Mouse (Mus musculus) ovary, adult 10 weeks (tissue): ENCODE results near the gene Zfp182. TPM values are rescaled to one million over a fixed set of nuclear protein-coding genes. Genes with fewer than 3 reads are reported as not detected.

ENCODE experiments used
- polyA plus RNA-seq: library from polyadenylated mRNA; stranded (reverse); fragments of 350-450 nt; fragmentation: Illumina TruSeq; extraction: RNeasy Lipid Tissue Mini Kit (QIAGEN cat#74804); gene quantifications from one replicate; pipeline ENCODE4 v1.2.3, GENCODE M21; 2014

Gene Zfp182
- 36.2 TPM for polyA plus RNA-seq

DNA sequence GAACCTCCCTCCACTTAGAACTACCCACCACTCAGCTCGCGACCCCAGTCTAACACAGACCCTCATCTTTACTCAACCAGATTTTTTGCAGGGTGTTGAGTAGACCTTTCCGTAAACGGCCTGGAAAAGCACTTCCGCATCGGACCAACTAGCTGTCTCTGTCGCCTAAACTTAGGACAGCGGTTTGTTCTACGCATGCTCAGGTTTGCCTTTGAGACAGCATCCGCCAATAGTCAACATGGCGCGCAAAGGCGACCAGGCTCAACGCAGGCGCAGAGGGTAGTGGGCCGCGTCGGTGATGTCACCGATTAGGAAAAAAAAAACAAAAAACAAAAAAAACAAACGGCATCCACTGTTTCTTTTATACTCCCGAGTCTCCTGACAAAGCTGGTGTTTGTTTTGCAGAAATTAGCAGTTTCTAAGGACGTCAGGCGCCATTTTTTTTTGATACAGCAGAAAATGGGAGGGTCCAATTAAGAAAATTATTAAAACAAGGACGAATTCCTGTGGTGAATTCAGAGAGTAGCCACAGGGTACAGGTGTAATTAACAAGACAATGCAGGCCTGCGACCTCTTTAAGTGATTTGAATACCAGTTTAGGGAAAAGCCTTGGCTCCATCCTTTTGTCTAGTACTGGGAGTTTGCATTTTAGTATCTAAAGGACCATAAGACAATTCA, at the start of gene Zfp182:
Gene Zfp182, minus strand, starts transcription at position 451 of the 678 bp plus-strand sequence.

DNA sequence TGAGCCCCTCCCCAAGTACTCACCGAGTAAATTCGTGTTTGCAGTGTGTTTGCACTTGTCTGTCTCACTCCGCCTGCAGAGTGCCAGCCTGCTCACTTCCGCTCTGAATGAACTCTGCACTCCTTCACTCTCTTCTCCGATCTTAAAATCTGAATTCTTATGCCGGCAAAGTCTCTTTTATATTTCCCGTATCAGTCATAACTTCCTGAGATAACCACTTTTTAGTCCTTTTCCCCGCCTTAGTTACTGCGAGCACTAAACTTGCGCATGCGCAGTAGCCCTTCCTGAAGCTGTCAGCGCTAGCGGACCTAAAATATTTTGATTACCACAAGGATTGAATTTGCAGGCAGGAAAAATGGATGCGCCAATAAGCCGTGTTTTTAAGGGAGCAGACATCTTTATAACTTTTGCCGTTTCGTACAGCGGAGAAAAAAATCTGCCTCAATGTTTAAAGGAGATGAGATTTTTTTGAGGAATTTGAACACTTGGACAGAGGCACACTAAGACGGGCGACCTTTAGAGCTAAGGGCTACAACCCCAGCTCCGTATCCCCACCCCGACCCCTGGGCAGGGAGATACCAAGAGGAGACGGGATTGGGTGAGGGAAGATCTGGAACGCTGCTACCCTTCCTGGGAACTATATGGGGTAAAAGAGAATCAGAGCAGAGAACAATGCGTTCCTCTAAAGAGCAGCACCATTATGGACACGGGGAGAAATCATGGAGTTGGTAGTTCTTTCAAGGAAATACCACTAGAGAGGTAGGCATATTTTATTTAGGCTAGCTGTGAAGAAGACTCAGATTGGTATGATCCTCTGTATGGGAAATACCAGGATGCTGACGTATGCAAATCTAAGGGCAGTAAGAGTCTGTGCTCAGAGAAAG, 27.1 kb upstream of the Zfp182 start, which contains the start of gene Zfp300:
Gene Zfp300, minus strand, starts transcription at position 545 of the 884 bp plus-strand sequence.

DNA sequence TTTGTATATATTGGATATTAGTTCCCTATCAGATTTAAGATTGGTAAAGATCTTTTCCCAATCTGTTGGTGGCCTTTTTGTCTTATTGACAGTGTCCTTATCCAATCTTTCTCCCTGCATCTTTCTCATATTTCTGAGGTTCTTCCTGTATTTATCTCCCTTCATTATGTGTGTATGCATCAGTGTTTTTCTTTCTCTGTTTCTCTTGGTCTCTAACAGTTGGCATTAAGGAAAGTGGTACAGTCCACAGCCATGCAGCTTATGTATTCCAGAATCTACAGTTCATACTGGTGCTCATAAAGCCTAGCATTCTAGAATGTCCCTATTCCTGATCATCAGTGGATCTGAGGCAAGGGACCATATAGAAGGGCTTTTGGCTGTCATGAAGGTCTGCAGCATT, 6.0 kb upstream of the Zfp182 start, which contains the start of gene Spaca5:
Gene Spaca5, plus strand, starts transcription at position 301 of the 400 bp plus-strand sequence.

Other genes with a start within 250 kb of the Zfp182 start
- 5.7 TPM for gene Timp1, start 192.2 kb downstream of the Zfp182 start, polyA plus RNA-seq
- 2.3 TPM for gene Syn1, start 141.3 kb downstream of the Zfp182 start, polyA plus RNA-seq
- gene Cfp, start 130.8 kb downstream of the Zfp182 start, polyA plus RNA-seq: 2.0 TPM
- gene Elk1, start 111.7 kb downstream of the Zfp182 start, polyA plus RNA-seq: 17.5 TPM
- 28.1 TPM for gene Uxt, start 100.3 kb downstream of the Zfp182 start, polyA plus RNA-seq
- gene Spaca5, start 6.1 kb upstream of the Zfp182 start, polyA plus RNA-seq: not detected
- 9.7 TPM for gene Zfp300, start 27.2 kb upstream of the Zfp182 start, polyA plus RNA-seq
- not detected for gene Ssxa1, start 53.5 kb upstream of the Zfp182 start, polyA plus RNA-seq
- not detected for gene Gm21876, start 113.3 kb upstream of the Zfp182 start, polyA plus RNA-seq